Mouse (Mus musculus): ENCODE measurements around the gene Ccdc28b. TPM values are rescaled to one million over a fixed set of nuclear protein-coding genes. Genes with fewer than 3 reads are reported as not detected.
A peak's percentile ranks its signal among the peaks of the same experiment; 100 is the strongest.

Ccdc28b gene
- polyA plus RNA-seq, 1 experiment from 2014 or later: 16.6 TPM

- ATAC-seq: no peak
- Histone ChIP-seq H3K9me3 (replicated peaks) (no peaks in the 10 kb centered on the region), H3K27ac (0 out of 2 replicates have a peak overlapping the region, but pooled peaks have one; percentile 5), H3K36me3 (no peaks in the 10 kb centered on the region), H3K4me2 (peak overlapping the region; percentile 0; the same call in 1 of the 2 replicates), H3K9ac (no peak overlapping the region), H3K4me1 (peaks cover 20% of the 10 kb centered on the region), H3K4me3 (0 out of 2 replicates have a peak overlapping the region, but pooled peaks have one; percentile 5), H3K27me3 (replicated peaks) (peaks cover 37% of the 10 kb centered on the region)
- WGBS (ENCODE audit: insufficient replicate concordance): 70% methylated on average over 7 of the region's 7 CpGs
These were observed 46.1 kb downstream of the Ccdc28b start for GRCm38 (mm10) chr4:129577688-129578087.

- no peak overlapping the region for H3K27ac ChIP-seq
- H3K4me2 ChIP-seq: peak overlapping the region; percentile 40
- H3K9ac ChIP-seq: no peak overlapping the region; the same call in 1 of the 2 replicates
- no peaks in the 10 kb centered on the region for H3K9me3 ChIP-seq (replicated peaks)
- peaks cover 20% of the 10 kb centered on the region for H3K4me1 ChIP-seq
- peaks cover 43% of the 10 kb centered on the region for H3K27me3 ChIP-seq (replicated peaks)
- ATAC-seq: no peak
- 0 out of 2 replicates have a peak overlapping the region, but pooled peaks have one; percentile 5 for H3K4me3 ChIP-seq
- 33% methylated on average over 21 of the region's 21 CpGs for WGBS (ENCODE audit: insufficient replicate concordance)
- H3K36me3 ChIP-seq: no peaks in the 10 kb centered on the region
These were observed 46.8 kb downstream of the Ccdc28b start for GRCm38 (mm10) chr4:129576863-129577491.

GRCm38 (mm10) chr4:129575171-129575844 lies 48.4 kb downstream of the Ccdc28b start:
- H3K4me1 ChIP-seq: peaks cover 20% of the 10 kb centered on the region
- ATAC-seq: no peak

GRCm38 (mm10) chr4:129573430-129573829 lies 50.3 kb downstream of the Ccdc28b start, which contains the start of gene Lck:
TSS of gene Lck (minus strand) at chr4:129573641.
- H3K4me3 ChIP-seq: no peak within 1 kb of the TSS
- ATAC-seq: no peak
- no peaks in the 10 kb centered on the region for H3K36me3 ChIP-seq
- no peak within 1 kb of the TSS for H3K9ac ChIP-seq
- WGBS (ENCODE audit: insufficient replicate concordance): 48% methylated on average over 8 of the region's 8 CpGs
- peaks cover 13% of the 10 kb centered on the region for H3K4me1 ChIP-seq
- H3K27ac ChIP-seq: no peak within 1 kb of the TSS
- no peak within 1 kb of the TSS for H3K4me2 ChIP-seq
- peaks cover 36% of the 10 kb centered on the region for H3K27me3 ChIP-seq (replicated peaks)
- no peaks in the 10 kb centered on the region for H3K9me3 ChIP-seq (replicated peaks)

More at GRCm38 (mm10) chr4:129575171-129575844, 48.4 kb downstream of the Ccdc28b start:
- Histone ChIP-seq H3K36me3 (no peaks in the 10 kb centered on the region), H3K9ac (no peak overlapping the region), H3K4me3 (no peak overlapping the region), H3K9me3 (replicated peaks) (no peaks in the 10 kb centered on the region), H3K27me3 (replicated peaks) (peaks cover 43% of the 10 kb centered on the region), H3K27ac (no peak overlapping the region; the same call in 1 of the 2 replicates), H3K4me2 (peak overlapping the region; percentile 24)
- WGBS (ENCODE audit: insufficient replicate concordance): 39% methylated on average over 7 of the region's 8 CpGs

GRCm38 (mm10) chr4:129573093-129573370 lies 50.7 kb downstream of the Ccdc28b start:
- Histone ChIP-seq H3K4me3 (no peak overlapping the region), H3K27ac (no peak overlapping the region), H3K9ac (no peak overlapping the region), H3K36me3 (no peaks in the 10 kb centered on the region), H3K9me3 (replicated peaks) (no peaks in the 10 kb centered on the region), H3K4me2 (no peak overlapping the region), H3K27me3 (replicated peaks) (peaks cover 32% of the 10 kb centered on the region), H3K4me1 (peaks cover 13% of the 10 kb centered on the region)
- no peak for ATAC-seq
- 89% methylated on average over 4 of the region's 4 CpGs for WGBS (ENCODE audit: insufficient replicate concordance)

- WGBS (ENCODE audit: insufficient replicate concordance): 68% methylated on average over 13 of the region's 13 CpGs
- H3K27me3 ChIP-seq (replicated peaks): peaks cover 29% of the 10 kb centered on the region
- no peak overlapping the region for H3K9ac ChIP-seq
- peaks cover 13% of the 10 kb centered on the region for H3K4me1 ChIP-seq
- no peaks in the 10 kb centered on the region for H3K36me3 ChIP-seq
- H3K4me3 ChIP-seq: no peak overlapping the region
- ATAC-seq: no peak
- H3K4me2 ChIP-seq: no peak overlapping the region
- no peaks in the 10 kb centered on the region for H3K9me3 ChIP-seq (replicated peaks)
- H3K27ac ChIP-seq: 0 out of 2 replicates have a peak overlapping the region, but pooled peaks have one; percentile 20
These were observed 51.3 kb downstream of the Ccdc28b start for GRCm38 (mm10) chr4:129572236-129573092.

GRCm38 (mm10) chr4:129571551-129572084 lies 52.1 kb downstream of the Ccdc28b start:
- WGBS (ENCODE audit: insufficient replicate concordance): 62% methylated on average over 8 of the region's 8 CpGs
- no peak overlapping the region for H3K9ac ChIP-seq
- H3K4me2 ChIP-seq: no peak overlapping the region
- no peak overlapping the region for H3K4me3 ChIP-seq
- H3K36me3 ChIP-seq: no peaks in the 10 kb centered on the region
- 0 out of 2 replicates have a peak overlapping the region, but pooled peaks have one; percentile 20 for H3K27ac ChIP-seq
- peaks cover 8% of the 10 kb centered on the region for H3K4me1 ChIP-seq
- no peak for ATAC-seq
- H3K9me3 ChIP-seq (replicated peaks): no peaks in the 10 kb centered on the region
- H3K27me3 ChIP-seq (replicated peaks): peaks cover 20% of the 10 kb centered on the region

GRCm38 (mm10) chr4:129570028-129570427 lies 53.7 kb downstream of the Ccdc28b start:
- ATAC-seq: no peak
- Histone ChIP-seq H3K4me2 (no peak overlapping the region), H3K27ac (no peak overlapping the region), H3K9me3 (replicated peaks) (no peaks in the 10 kb centered on the region), H3K36me3 (no peaks in the 10 kb centered on the region), H3K27me3 (replicated peaks) (peaks cover 15% of the 10 kb centered on the region; the same call in 1 of the 2 replicates), H3K4me1 (peaks cover 2% of the 10 kb centered on the region), H3K4me3 (no peak overlapping the region), H3K9ac (no peak overlapping the region)
- 71% methylated on average over 6 of the region's 6 CpGs for WGBS (ENCODE audit: insufficient replicate concordance)

Other genes with a start within 250 kb of the Ccdc28b start
- 3.1 TPM in 2 replicates for gene Zbtb8a, start 245.8 kb downstream of the Ccdc28b start, polyA plus RNA-seq (2016; fragmentation: Nextera tagmentation; extraction: Ambion mirVana)
- 1.3 and 1.5 TPM in 2 replicates for gene Zbtb8b, start 183.1 kb downstream of the Ccdc28b start, polyA plus RNA-seq (2016; fragmentation: Nextera tagmentation; extraction: Ambion mirVana)
- gene Bsdc1, start 162.4 kb downstream of the Ccdc28b start, polyA plus RNA-seq (2016; fragmentation: Nextera tagmentation; extraction: Ambion mirVana): 36.7 and 37.4 TPM in 2 replicates
- gene Tssk3, start 132.9 kb downstream of the Ccdc28b start, polyA plus RNA-seq (2016; fragmentation: Nextera tagmentation; extraction: Ambion mirVana): not detected in 2 replicates
- gene Fam229a, start 132.8 kb downstream of the Ccdc28b start, polyA plus RNA-seq (2016; fragmentation: Nextera tagmentation; extraction: Ambion mirVana): not detected in 2 replicates
- 192 and 195 TPM in 2 replicates for gene Marcksl1, start 110.4 kb downstream of the Ccdc28b start, polyA plus RNA-seq (2016; fragmentation: Nextera tagmentation; extraction: Ambion mirVana)
- gene Hdac1, start 81.2 kb downstream of the Ccdc28b start, polyA plus RNA-seq (2016; fragmentation: Nextera tagmentation; extraction: Ambion mirVana): 140 and 145 TPM in 2 replicates
- gene Lck, start 50.3 kb downstream of the Ccdc28b start, polyA plus RNA-seq (2016; fragmentation: Nextera tagmentation; extraction: Ambion mirVana): 4.1 and 5.1 TPM in 2 replicates
- gene Fam167b, start 45.4 kb downstream of the Ccdc28b start, polyA plus RNA-seq (2016; fragmentation: Nextera tagmentation; extraction: Ambion mirVana): 6.3 and 7.9 TPM in 2 replicates
- 219 and 226 TPM in 2 replicates for gene Eif3i, start 23.3 kb downstream of the Ccdc28b start, polyA plus RNA-seq (2016; fragmentation: Nextera tagmentation; extraction: Ambion mirVana)
- 147 and 159 TPM in 2 replicates for gene Tmem234, start 23.3 kb downstream of the Ccdc28b start, polyA plus RNA-seq (2016; fragmentation: Nextera tagmentation; extraction: Ambion mirVana)
- 0.51 and 1.3 TPM in 2 replicates for gene Dcdc2b, start 9.7 kb downstream of the Ccdc28b start, polyA plus RNA-seq (2016; fragmentation: Nextera tagmentation; extraction: Ambion mirVana)
- 14.7 and 16.5 TPM in 2 replicates for gene Iqcc, start 4.8 kb downstream of the Ccdc28b start, polyA plus RNA-seq (2016; fragmentation: Nextera tagmentation; extraction: Ambion mirVana)
- gene Txlna, start 17.1 kb upstream of the Ccdc28b start, polyA plus RNA-seq (2016; fragmentation: Nextera tagmentation; extraction: Ambion mirVana): 45.4 and 45.7 TPM in 2 replicates
- gene Kpna6, start 48.8 kb upstream of the Ccdc28b start, polyA plus RNA-seq (2016; fragmentation: Nextera tagmentation; extraction: Ambion mirVana): 10.0 and 10.3 TPM in 2 replicates
- gene Tmem39b, start 72.9 kb upstream of the Ccdc28b start, polyA plus RNA-seq (2016; fragmentation: Nextera tagmentation; extraction: Ambion mirVana): 4.9 and 6.0 TPM in 2 replicates
- 59.4 and 60.2 TPM in 2 replicates for gene Khdrbs1, start 118.4 kb upstream of the Ccdc28b start, polyA plus RNA-seq (2016; fragmentation: Nextera tagmentation; extraction: Ambion mirVana)
- 229 and 244 TPM in 2 replicates for gene Ptp4a2, start 187.3 kb upstream of the Ccdc28b start, polyA plus RNA-seq (2016; fragmentation: Nextera tagmentation; extraction: Ambion mirVana)

Data from liver, embryonic 12.5 days (tissue).